Mouse (Mus musculus) bone marrow, adult 2 months (tissue): ENCODE measurements around the gene Rapgefl1.

ENCODE experiments used
- CTCF ChIP-seq: fragments of 200-500 bp; IDR thresholded peaks from 2 replicates; pipeline ENCODE4 v1.5.1; 2011; ENCODE audit warnings: low read length, control low read depth; ENCODE audit not compliant: control insufficient read depth, insufficient read depth
- POLR2A ChIP-seq: fragments of 200-500 bp; IDR thresholded peaks from 2 replicates; pipeline ENCODE4 v1.6.1; 2011; ENCODE audit warnings: low read depth, mild to moderate bottlenecking, control low read depth, low read length, borderline replicate concordance; ENCODE audit not compliant: control insufficient read depth

- TF ChIP-seq POLR2A, result no peak
- no peak for TF ChIP-seq CTCF
These were observed 38.7 kb upstream of the Rapgefl1 start for GRCm38 (mm10) chr11:98797909-98798308.
